Mouse (Mus musculus) thymus, adult 2 months (tissue): ENCODE results near the gene Msi2.

ENCODE experiments used
- CTCF ChIP-seq: fragments of 200-500 bp; IDR thresholded peaks from 2 replicates; pipeline ENCODE4 v1.5.1; 2012; ENCODE audit warnings: mild to moderate bottlenecking, control low read depth, low read length, moderate library complexity, borderline replicate concordance; ENCODE audit not compliant: control insufficient read depth, poor library complexity, insufficient read depth; ENCODE audit errors: extremely low read depth
- POLR2A ChIP-seq: fragments of 200-500 bp; IDR thresholded peaks from 2 replicates; pipeline ENCODE4 v1.6.1; 2012; ENCODE audit warnings: mild to moderate bottlenecking, low read length, control low read depth, moderate library complexity; ENCODE audit not compliant: control insufficient read depth, poor library complexity, insufficient read depth; ENCODE audit errors: extremely low read depth

GRCm38 (mm10) chr11:88560634-88561033 lies 157.7 kb downstream of the Msi2 start:
- no peak for TF ChIP-seq CTCF
- TF ChIP-seq POLR2A, result no peak
